In the genomic region with DNA sequence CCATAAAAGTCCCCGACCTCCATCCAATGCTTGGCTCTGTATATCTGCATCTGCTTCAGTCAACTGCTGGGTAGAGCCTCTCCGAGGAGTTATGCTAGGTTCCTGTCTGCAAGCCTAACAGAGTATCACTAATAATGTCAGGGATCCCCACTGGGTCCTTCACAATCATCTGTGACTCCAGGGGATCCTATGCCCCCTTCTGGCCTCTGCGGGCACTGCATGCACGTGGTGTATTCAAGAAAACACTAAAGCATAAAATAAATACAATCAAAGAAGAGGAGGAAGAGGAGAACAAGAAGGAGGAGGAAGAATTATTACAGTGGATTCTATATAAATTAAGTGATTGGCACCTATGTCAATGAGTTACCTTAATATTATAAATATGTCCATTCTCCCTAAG, we compare ENCODE assay signal across 8 mouse cellular contexts. TPM values are rescaled to one million over a fixed set of nuclear protein-coding genes. Genes with fewer than 3 reads are reported as not detected.
DNase-seq lines count a peak whose midpoint lies in the region; ATAC-seq and TF ChIP-seq lines count a peak whose summit lies in the region.

No protein-coding gene starts in this region.

- H3K27ac ChIP-seq in lung, embryonic 14.5 days (ENCODE audit: low read depth) = no peak overlapping the region
- H3K27ac ChIP-seq in liver, embryonic 13.5 days = no peak overlapping the region
- H3K27ac ChIP-seq in heart, embryonic 10.5 days = no peak overlapping the region

- peak; percentile 70 for TF ChIP-seq CTCF in lung, embryonic 14.5 days (IDR thresholded peaks at IDR 0.05; ENCODE audit: low read depth)

- no peak overlapping the region for H3K9ac ChIP-seq in lung, embryonic 14.5 days
- no peak overlapping the region for H3K9ac ChIP-seq in liver, embryonic 13.5 days

- no peak overlapping the region for H3K4me2 ChIP-seq in lung, embryonic 14.5 days
- no peak overlapping the region for H3K4me2 ChIP-seq in liver, embryonic 13.5 days

- peak; percentile 56 to 80 for DNase-seq in cerebellum, postnatal 14 days
- DNase-seq in cerebellum, adult 11-12 months = no peak
- DNase-seq in lung, embryonic 14.5 days = peak; percentile 77
- DNase-seq in lung, postnatal 25 days (ENCODE audit: low spot score) = no peak
- DNase-seq in c-Kit-positive CD71-positive TER-119-negative erythroid progenitor cells, embryonic 14.5 days (ENCODE audit: low read depth) = peak; percentile 65
- DNase-seq in liver, embryonic 13.5 days = peak; percentile 53
- peak; percentile 78 for DNase-seq in testis, postnatal 10 days (ENCODE audit: low spot score)
- no peak for DNase-seq in heart, embryonic 10.5 days (ENCODE audit: low spot score)

- H3K27me3 ChIP-seq in lung, embryonic 14.5 days (ENCODE audit: insufficient read depth, low read length) = no peaks in the 10 kb centered on the region
- no peaks in the 10 kb centered on the region for H3K27me3 ChIP-seq in liver, embryonic 13.5 days
- no peaks in the 10 kb centered on the region for H3K27me3 ChIP-seq in heart, embryonic 10.5 days (ENCODE audit: insufficient read depth, poor library complexity, severe bottlenecking)

- no peak overlapping the region for H3K4me3 ChIP-seq in lung, embryonic 14.5 days (ENCODE audit: low read depth, low read length)
- H3K4me3 ChIP-seq in liver, embryonic 13.5 days (replicated peaks) = no peak overlapping the region
- no peak overlapping the region for H3K4me3 ChIP-seq in heart, embryonic 10.5 days

- no peak for ATAC-seq in lung, embryonic 14.5 days (ENCODE audit: insufficient read depth)
- no peak for ATAC-seq in liver, embryonic 13.5 days (ENCODE audit: low read depth)

- H3K36me3 ChIP-seq in lung, embryonic 14.5 days (ENCODE audit: insufficient read depth) = no peaks in the 10 kb centered on the region
- H3K36me3 ChIP-seq in liver, embryonic 13.5 days = no peaks in the 10 kb centered on the region
- H3K36me3 ChIP-seq in heart, embryonic 10.5 days = no peaks in the 10 kb centered on the region

- no peaks in the 10 kb centered on the region for H3K9me3 ChIP-seq in lung, embryonic 14.5 days (ENCODE audit: low read depth, low read length)
- no peaks in the 10 kb centered on the region for H3K9me3 ChIP-seq in liver, embryonic 13.5 days (replicated peaks)
- H3K9me3 ChIP-seq in heart, embryonic 10.5 days = no peaks in the 10 kb centered on the region

- WGBS in lung, embryonic 14.5 days = 39% methylated on average over 4 of the region's 4 CpGs
- 28% methylated on average over 4 of the region's 4 CpGs for WGBS in liver, embryonic 13.5 days (ENCODE audit: insufficient replicate concordance)
- WGBS in heart, embryonic 10.5 days = 47% methylated on average over 4 of the region's 4 CpGs

- no peaks in the 10 kb centered on the region for H3K4me1 ChIP-seq in lung, embryonic 14.5 days (ENCODE audit: insufficient read depth)
- H3K4me1 ChIP-seq in liver, embryonic 13.5 days (replicated peaks) = peaks cover 24% of the 10 kb centered on the region
- H3K4me1 ChIP-seq in heart, embryonic 10.5 days = 0 out of 2 replicates have a peak, but pooled peaks cover 9% of the 10 kb centered on the region

RNA-seq across cellular contexts. Expression of gene Chrne, which starts 6.5 kb away (rescaled TPM):
- polyA plus RNA-seq in lung, embryonic 14.5 days (2014; fragmentation: Nextera tagmentation; extraction: Ambion mirVana) = not detected in 2 replicates
- not detected in 2 replicates for polyA plus RNA-seq in liver, embryonic 13.5 days (2015; fragmentation: Nextera tagmentation; extraction: Ambion mirVana)
- polyA plus RNA-seq in heart, embryonic 10.5 days (2016; fragmentation: Nextera tagmentation; extraction: Ambion mirVana) = not detected in 2 replicates

RNA-seq across cellular contexts. Expression of gene 4930544D05Rik, which starts 9.8 kb away (rescaled TPM):
- not detected in 2 replicates for polyA plus RNA-seq in lung, embryonic 14.5 days (2014; fragmentation: Nextera tagmentation; extraction: Ambion mirVana)
- not detected in 2 replicates for polyA plus RNA-seq in liver, embryonic 13.5 days (2015; fragmentation: Nextera tagmentation; extraction: Ambion mirVana)
- polyA plus RNA-seq in heart, embryonic 10.5 days (2016; fragmentation: Nextera tagmentation; extraction: Ambion mirVana) = not detected in 2 replicates

RNA-seq across cellular contexts. Expression of gene Gp1ba, which starts 13.4 kb away (rescaled TPM):
- polyA plus RNA-seq in lung, embryonic 14.5 days (2014; fragmentation: Nextera tagmentation; extraction: Ambion mirVana) = 0.81 and 1.1 TPM in 2 replicates
- polyA plus RNA-seq in liver, embryonic 13.5 days (2015; fragmentation: Nextera tagmentation; extraction: Ambion mirVana) = 2.8 and 4.7 TPM in 2 replicates
- 1.6 and 1.9 TPM in 2 replicates for polyA plus RNA-seq in heart, embryonic 10.5 days (2016; fragmentation: Nextera tagmentation; extraction: Ambion mirVana)

RNA-seq across cellular contexts. Expression of gene Rnf167, which starts 21.6 kb away (rescaled TPM):
- polyA plus RNA-seq in lung, embryonic 14.5 days (2014; fragmentation: Nextera tagmentation; extraction: Ambion mirVana) = 97.0 and 98.8 TPM in 2 replicates
- 74.2 and 81.0 TPM in 2 replicates for polyA plus RNA-seq in liver, embryonic 13.5 days (2015; fragmentation: Nextera tagmentation; extraction: Ambion mirVana)
- polyA plus RNA-seq in heart, embryonic 10.5 days (2016; fragmentation: Nextera tagmentation; extraction: Ambion mirVana) = 68.3 and 74.4 TPM in 2 replicates

RNA-seq across cellular contexts. Expression of gene Slc25a11, which starts 21.8 kb away (rescaled TPM):
- 128 and 133 TPM in 2 replicates for polyA plus RNA-seq in lung, embryonic 14.5 days (2014; fragmentation: Nextera tagmentation; extraction: Ambion mirVana)
- polyA plus RNA-seq in liver, embryonic 13.5 days (2015; fragmentation: Nextera tagmentation; extraction: Ambion mirVana) = 72.8 and 73.8 TPM in 2 replicates
- polyA plus RNA-seq in heart, embryonic 10.5 days (2016; fragmentation: Nextera tagmentation; extraction: Ambion mirVana) = 207 and 246 TPM in 2 replicates

Comparison
In these comparisons a context has a peak if more than half of its experiments do, and no peak if none do; other contexts are left out.
1. DNase-seq: peak in cerebellum, postnatal 14 days (2 of 2), lung, embryonic 14.5 days (single experiment), c-Kit-positive CD71-positive TER-119-negative erythroid progenitor cells, embryonic 14.5 days (single experiment), liver, embryonic 13.5 days (single experiment) and testis, postnatal 10 days (single experiment); none in cerebellum, adult 11-12 months (single experiment), lung, postnatal 25 days (single experiment) and heart, embryonic 10.5 days (single experiment).